ENCODE assay signal across 8 mouse cellular contexts in genomic region chr2:150217600-150218362, GRCm38 (mm10). TPM values are rescaled to one million over a fixed set of nuclear protein-coding genes. Genes with fewer than 3 reads are reported as not detected.
DNase-seq lines count a peak whose midpoint lies in the region; ATAC-seq lines count a peak whose summit lies in the region.
"Not testable (repeated sequence)": the region's sequence is repeated elsewhere in the genome, so short reads cannot be mapped to it uniquely, and the experiment has no call there.

Gene Zfp937 (plus strand): TSS chr2:150218073.

- H3K27me3 ChIP-seq in intestine, embryonic 15.5 days (replicated peaks); megakaryocyte, embryonic 14.5 days (replicated peaks): not testable (repeated sequence)

- not testable (repeated sequence) for H3K9me3 ChIP-seq in intestine, embryonic 15.5 days; megakaryocyte, embryonic 14.5 days

- peak within 1 kb of the TSS; percentile 42 for H3K4me3 ChIP-seq in intestine, embryonic 15.5 days (replicated peaks)
- H3K4me3 ChIP-seq in megakaryocyte, embryonic 14.5 days (replicated peaks), result peak within 1 kb of the TSS; percentile 83

- peak within 1 kb of the TSS; percentile 44 for H3K9ac ChIP-seq in intestine, embryonic 15.5 days

- DNase-seq in adrenal gland, adult (ENCODE audit: inconsistent age in 2 of 2, low spot score in 1 of 2), result peak; percentile 89 to 95
- peak; percentile 58 for DNase-seq in embryo, embryonic 9.5 days (ENCODE audit: extremely low spot score)
- DNase-seq in gonadal fat pad, adult 2 months (ENCODE audit: low read depth), result peak; percentile 37
- peak; percentile 81 to 89 for DNase-seq in left cerebral cortex, postnatal 10 days (ENCODE audit: extremely low spot score in 1 of 2, low spot score in 2 of 2)
- peak; percentile 82 to 87 for DNase-seq in right cerebral cortex, adult 2 months (ENCODE audit: low spot score in 2 of 2)
- DNase-seq in urinary bladder, postnatal 25 days (ENCODE audit: low spot score), result peak; percentile 36

- under 1% methylated on average over 15 of the region's 15 CpGs for WGBS in intestine, embryonic 15.5 days

- not testable (repeated sequence) for H3K36me3 ChIP-seq in intestine, embryonic 15.5 days; megakaryocyte, embryonic 14.5 days (replicated peaks; ENCODE audit: low read length)

- not testable (repeated sequence) for H3K4me1 ChIP-seq in intestine, embryonic 15.5 days (replicated peaks); megakaryocyte, embryonic 14.5 days

- ATAC-seq in intestine, embryonic 15.5 days, result peak; percentile 100

- peak within 1 kb of the TSS; percentile 58 for H3K4me2 ChIP-seq in intestine, embryonic 15.5 days (replicated peaks)

- H3K27ac ChIP-seq in intestine, embryonic 15.5 days, result peak within 1 kb of the TSS; percentile 67

- intact Hi-C loops in left cerebral cortex, postnatal 10 days (cut with DNase I), result not testable (repeated sequence)

RNA-seq across cellular contexts. Expression of gene Zfp937, which starts in this region (rescaled TPM):
- polyA plus RNA-seq in gonadal fat pad, adult 2 months (2012; rRNA removed), result 0.78 and 1.2 TPM in 2 replicates
- 8.9 and 9.7 TPM in 2 replicates for polyA plus RNA-seq in intestine, embryonic 15.5 days (2015; fragmentation: Nextera tagmentation; extraction: Ambion mirVana)
- 10 to 100 TPM in 1 of 2 experiments, 1 to 10 TPM in 1; 9.0 to 11.1 TPM for total RNA-seq in left cerebral cortex, postnatal 10 days (2021)
- not detected in 2 replicates for polyA plus RNA-seq in megakaryocyte, embryonic 14.5 days (2012; ENCODE audit: insufficient read depth, low replicate concordance)

Comparison
In these comparisons a context has a peak if more than half of its experiments do, and no peak if none do; other contexts are left out.
1. Peak in every context shown above with its lines: DNase-seq, ATAC-seq, H3K4me3 ChIP-seq and H3K27ac ChIP-seq.
2. DNase-seq: peak in every context shown above with its lines; median percentile 92 in adrenal gland, adult; 85 in left cerebral cortex, postnatal 10 days; 84 in right cerebral cortex, adult 2 months; 58 in embryo, embryonic 9.5 days; 37 in gonadal fat pad, adult 2 months; 36 in urinary bladder, postnatal 25 days.